Mouse (Mus musculus): Measurements from ENCODE around the gene Ehd2. TPM values are rescaled to one million over a fixed set of nuclear protein-coding genes. Genes with fewer than 3 reads are reported as not detected.
"Not testable (repeated sequence)": the region's sequence is repeated elsewhere in the genome, so short reads cannot be mapped to it uniquely, and the experiment has no call there.

Gene Ehd2
- polyA plus RNA-seq, 1 experiment: 19.7 TPM

- 70% methylated on average over 3 of the region's 3 CpGs for WGBS
- no peak for DNase-seq (ENCODE audit: low read depth, low spot score)
These were observed 51.1 kb downstream of the Ehd2 start for GRCm38 (mm10) chr7:15916134-15916723.

- 86% methylated on average over 4 of the region's 4 CpGs for WGBS
- not testable (repeated sequence) for DNase-seq (ENCODE audit: low read depth, low spot score)
These were observed 51.7 kb downstream of the Ehd2 start for GRCm38 (mm10) chr7:15915695-15916094.

- 79% methylated on average over 2 of the region's 2 CpGs for WGBS
- no peak for DNase-seq (ENCODE audit: low read depth, low spot score)
These were observed 52.6 kb downstream of the Ehd2 start for GRCm38 (mm10) chr7:15914751-15915150.

GRCm38 (mm10) chr7:15914252-15914651 lies 53.1 kb downstream of the Ehd2 start:
- DNase-seq (ENCODE audit: low read depth, low spot score): no peak
- WGBS: 31% methylated on average over 2 of the region's 2 CpGs

GRCm38 (mm10) chr7:15912183-15912582 lies 55.2 kb downstream of the Ehd2 start:
- 3% methylated on average over 4 of the region's 4 CpGs for WGBS
- no peak for DNase-seq (ENCODE audit: low read depth, low spot score)

- WGBS: 76% methylated on average over 5 of the region's 5 CpGs
- DNase-seq (ENCODE audit: low read depth, low spot score): no peak
These were observed 56.8 kb downstream of the Ehd2 start for GRCm38 (mm10) chr7:15910521-15910920.

- DNase-seq (ENCODE audit: low read depth, low spot score): no peak
- WGBS: 82% methylated on average over 8 of the region's 8 CpGs
These were observed 59.3 kb downstream of the Ehd2 start for GRCm38 (mm10) chr7:15907971-15908590.

GRCm38 (mm10) chr7:15906602-15907001 lies 60.8 kb downstream of the Ehd2 start:
- no peak for DNase-seq (ENCODE audit: low read depth, low spot score)
- 68% methylated on average over 1 of the region's 1 CpGs for WGBS

- 75% methylated on average over 7 of the region's 7 CpGs for WGBS
- no peak for DNase-seq (ENCODE audit: low read depth, low spot score)
These were observed 61.5 kb downstream of the Ehd2 start for GRCm38 (mm10) chr7:15905861-15906260.

- 78% methylated on average over 9 of the region's 9 CpGs for WGBS
- no peak for DNase-seq (ENCODE audit: low read depth, low spot score)
These were observed 65.9 kb downstream of the Ehd2 start for GRCm38 (mm10) chr7:15901366-15902048.

Other genes with a start within 250 kb of the Ehd2 start
- not detected in 2 replicates for gene Obox5, start 217.4 kb downstream of the Ehd2 start, polyA plus RNA-seq (2012; rRNA removed)
- gene Obox6, start 127.9 kb downstream of the Ehd2 start, polyA plus RNA-seq (2012; rRNA removed): not detected in 2 replicates
- gene Crx, start 87.6 kb downstream of the Ehd2 start, polyA plus RNA-seq (2012; rRNA removed): not detected in 2 replicates
- gene Crxos, start 85.0 kb downstream of the Ehd2 start, polyA plus RNA-seq (2012; rRNA removed): not detected in 2 replicates
- gene Selenow, start 45.2 kb downstream of the Ehd2 start, polyA plus RNA-seq (2012; rRNA removed): 228 and 286 TPM in 2 replicates
- 80.5 and 94.6 TPM in 2 replicates for gene Nop53, start 21.5 kb downstream of the Ehd2 start, polyA plus RNA-seq (2012; rRNA removed)
- gene Bicra, start 80.4 kb upstream of the Ehd2 start, polyA plus RNA-seq (2012; rRNA removed): 8.1 and 9.5 TPM in 2 replicates
- gene Zfp541, start 94.2 kb upstream of the Ehd2 start, polyA plus RNA-seq (2012; rRNA removed): 0.03 TPM in 1 of 2 replicates, not detected in the other
- 139 and 170 TPM in 2 replicates for gene Napa, start 130.9 kb upstream of the Ehd2 start, polyA plus RNA-seq (2012; rRNA removed)
- gene Kptn, start 152.3 kb upstream of the Ehd2 start, polyA plus RNA-seq (2012; rRNA removed): 21.4 and 25.2 TPM in 2 replicates
- gene Slc8a2, start 162.3 kb upstream of the Ehd2 start, polyA plus RNA-seq (2012; rRNA removed): 1.1 and 1.3 TPM in 2 replicates
- gene Meis3, start 207.5 kb upstream of the Ehd2 start, polyA plus RNA-seq (2012; rRNA removed): 13.0 and 13.6 TPM in 2 replicates

Measured in large intestine, adult 2 months (tissue).